Mouse (Mus musculus) CH12.LX (cell line): ENCODE data around the gene Actn3. TPM values are rescaled to one million over a fixed set of nuclear protein-coding genes. Genes with fewer than 3 reads are reported as not detected.

Experiments
- DNase-seq: peaks from one replicate; pipeline ENCODE4 v3.0.0-alpha.2; 2013; ENCODE audit errors: extremely low read depth
- H3K27ac ChIP-seq: 2 replicates; pipeline ENCODE4 v1.5.1; 2012; ENCODE audit warnings: low read depth, mild to moderate bottlenecking, control low read depth, moderate library complexity; ENCODE audit not compliant: insufficient read depth
- H3K27me3 ChIP-seq: replicated peaks from 2 replicates; pipeline ENCODE3; 2012; ENCODE audit warnings: inconsistent platforms
- H3K36me3 ChIP-seq, 2 experiments: replicated peaks in 1 of 2; 2 replicates each; pipeline versions ENCODE3 to v1.6.1; 2012; ENCODE audit warnings: inconsistent platforms in 1 of 2, low read length in 1 of 2, mild to moderate bottlenecking in 1 of 2, mixed read lengths in 1 of 2, moderate library complexity in 1 of 2; ENCODE audit not compliant: control insufficient read depth in 1 of 2, insufficient read depth in 1 of 2
- H3K4me1 ChIP-seq, 2 experiments: 2 replicates each; pipeline ENCODE4 v1.6.1; 2012; ENCODE audit warnings: inconsistent platforms in 1 of 2, moderate library complexity in 1 of 2; ENCODE audit not compliant: insufficient read depth in 2 of 2, control insufficient read depth in 1 of 2
- H3K4me2 ChIP-seq: 2 replicates; pipeline ENCODE4 v1.6.1; 2012; ENCODE audit warnings: low read depth, mild to moderate bottlenecking, control low read depth; ENCODE audit not compliant: poor library complexity, insufficient read depth, severe bottlenecking
- H3K4me3 ChIP-seq, 3 experiments: fragments of 150-350 bp in 1 of 3; sonication (generic) in 1 of 3; replicated peaks in 1 of 3; 2 replicates each; pipeline versions ENCODE3 to v1.5.1; 2011 to 2012; ENCODE audit warnings: low read depth in 2 of 3, low read length in 2 of 3, mild to moderate bottlenecking in 2 of 3, moderate library complexity in 2 of 3, control low read depth in 1 of 3, improper control_type of control experiment in 1 of 3, inconsistent platforms in 1 of 3, mixed read lengths in 1 of 3; ENCODE audit not compliant: poor library complexity in 1 of 3
- H3K79me2 ChIP-seq: replicated peaks from 2 replicates; pipeline ENCODE4 v1.6.1; 2012; ENCODE audit warnings: mild to moderate bottlenecking, moderate library complexity; ENCODE audit not compliant: control insufficient read depth, poor library complexity, insufficient read depth, severe bottlenecking; ENCODE audit errors: extremely low read depth
- H3K9ac ChIP-seq: 2 replicates; pipeline ENCODE4 v1.6.1; 2012; ENCODE audit warnings: low read depth, mild to moderate bottlenecking, control low read depth, moderate library complexity; ENCODE audit not compliant: insufficient read depth
- H3K9me3 ChIP-seq: replicated peaks from 2 replicates; pipeline ENCODE3; 2012; ENCODE audit warnings: low read length, inconsistent platforms, mixed read lengths
- CTCF ChIP-seq, 2 experiments: IDR thresholded peaks in 1 of 2; conservative IDR thresholded peaks in 1 of 2; 2 replicates each; pipeline ENCODE4 v1.5.1; 2011 to 2012; ENCODE audit warnings: low read depth in 2 of 2, low read length in 2 of 2, improper control_type of control experiment in 1 of 2, inconsistent platforms in 1 of 2, mild to moderate bottlenecking in 1 of 2, moderate library complexity in 1 of 2
- ELF1 ChIP-seq: IDR thresholded peaks from 2 replicates; pipeline ENCODE4 v1.6.1; 2014; ENCODE audit warnings: low read depth, mild to moderate bottlenecking, inconsistent platforms, low read length, improper control_type of control experiment
- EP300 ChIP-seq: IDR thresholded peaks from 2 replicates; pipeline ENCODE4 v1.6.1; 2011; ENCODE audit warnings: low read length, improper control_type of control experiment
- ETS1 ChIP-seq: conservative IDR thresholded peaks from 2 replicates; pipeline ENCODE4 v1.6.1; 2012; ENCODE audit warnings: low read depth, mild to moderate bottlenecking, inconsistent platforms, low read length, improper control_type of control experiment, moderate library complexity
- HCFC1 ChIP-seq: IDR thresholded peaks from 2 replicates; pipeline ENCODE4 v1.6.1; 2012; ENCODE audit warnings: low read depth, mild to moderate bottlenecking, inconsistent platforms, low read length, improper control_type of control experiment
- IRF4 ChIP-seq: IDR thresholded peaks from 2 replicates; pipeline ENCODE4 v1.6.1; 2014; ENCODE audit warnings: low read depth, mild to moderate bottlenecking, inconsistent platforms, low read length, improper control_type of control experiment
- KAT2A ChIP-seq: IDR thresholded peaks from 2 replicates; pipeline ENCODE4 v1.6.1; 2012; ENCODE audit warnings: low read length, improper control_type of control experiment, inconsistent platforms; ENCODE audit not compliant: insufficient replicate concordance
- MAZ ChIP-seq: IDR thresholded peaks from 2 replicates; pipeline ENCODE4 v1.6.1; 2012; ENCODE audit warnings: low read depth, mild to moderate bottlenecking, inconsistent platforms, low read length, improper control_type of control experiment, moderate library complexity
- MEF2A ChIP-seq: IDR thresholded peaks from 2 replicates; pipeline ENCODE4 v1.6.1; 2014; ENCODE audit warnings: low read depth, mild to moderate bottlenecking, inconsistent platforms, low read length, improper control_type of control experiment, borderline replicate concordance
- MYC ChIP-seq: IDR thresholded peaks from 2 replicates; pipeline ENCODE4 v1.6.1; 2011; ENCODE audit warnings: low read depth, mild to moderate bottlenecking, improper control_type of control experiment, low read length
- POLR2A ChIP-seq: IDR thresholded peaks from 2 replicates; pipeline ENCODE4 v1.6.1; 2011; ENCODE audit warnings: low read depth, mild to moderate bottlenecking, improper control_type of control experiment, low read length
- POLR2AphosphoS2 ChIP-seq: IDR thresholded peaks from 2 replicates; pipeline ENCODE4 v1.6.1; 2011; ENCODE audit warnings: low read depth, low read length, improper control_type of control experiment
- SIN3A ChIP-seq: IDR thresholded peaks from 2 replicates; pipeline ENCODE4 v1.6.1; 2012; ENCODE audit warnings: low read length, improper control_type of control experiment, inconsistent platforms
- TCF12 ChIP-seq: IDR thresholded peaks from 2 replicates; pipeline ENCODE4 v1.6.1; 2014; ENCODE audit warnings: low read depth, mild to moderate bottlenecking, inconsistent platforms, low read length, improper control_type of control experiment
- USF2 ChIP-seq: conservative IDR thresholded peaks from 2 replicates; pipeline ENCODE4 v1.6.1; 2011; ENCODE audit warnings: low read depth, low read length, improper control_type of control experiment
- dilution Hi-C: fragments of 300-500 bp; cut with MboI; formaldehyde crosslinking; loops from 2 replicates; pipeline ENCODE4 v1.14.3; 2020; ENCODE audit warnings: low sequenced_read_pairs; ENCODE audit not compliant: extremely low pct_unique_long_range_greater_than_20kb, extremely low pct_ligation_motif_present
- in situ Hi-C: fragments of 300-500 bp; cut with MboI; formaldehyde crosslinking; loops from 3 replicates; pipeline ENCODE4 v1.14.3; 2019; ENCODE audit warnings: low sequenced_read_pairs, low pct_ligation_motif_present, low pct_unique_long_range_greater_than_20kb, mixed read lengths
- polyA plus RNA-seq: library from polyadenylated mRNA; unstranded; fragments of >175 nt; gene quantifications from 2 replicates; pipeline ENCODE4 v1.2.1, GENCODE M21; 2012; ENCODE audit warnings: low read depth; ENCODE audit not compliant: insufficient read length
- total RNA-seq, 2 experiments: library from RNA; depleted of rRNA; stranded (reverse); fragments of 300-350 nt in 1 of 2; fragments of >200 nt in 1 of 2; gene quantifications; 2 replicates each; pipeline ENCODE4 v1.2.3; 2012 to 2014

The Actn3 gene
- total and polyA plus RNA-seq, 3 experiments = 0.34 to 0.41 TPM; not detected in 1

GRCm38 (mm10) chr19:4854552-4855469 is 22.9 kb downstream of the Actn3 start, which contains the start of gene Ctsf:
Gene Ctsf, plus strand, starts transcription at chr19:4855130.
- TF ChIP-seq EP300 = no peak
- TF ChIP-seq TCF12 = no peak
- no peak for TF ChIP-seq HCFC1
- TF ChIP-seq MAZ = no peak
- TF ChIP-seq MYC = no peak
- no peak for TF ChIP-seq IRF4
- no peak for TF ChIP-seq ETS1
- TF ChIP-seq CTCF (conservative IDR thresholded peaks at IDR 0.05 in 1 of 2, IDR thresholded peaks at IDR 0.05 in 1 of 2; ENCODE audit: low read depth in 2 of 2, low read length in 2 of 2) = no peak
- no peak for TF ChIP-seq MEF2A
- no peak for TF ChIP-seq POLR2AphosphoS2
- TF ChIP-seq, all 38 proteins: peak for 0
- H3K9me3 ChIP-seq = no peaks in the 10 kb centered on the region
- peaks cover 55% of the 10 kb centered on the region for H3K27me3 ChIP-seq
- H3K9ac ChIP-seq = no peak within 1 kb of the TSS
- H3K4me3 ChIP-seq = no peak within 1 kb of the TSS
- no peak within 1 kb of the TSS for H3K27ac ChIP-seq
- in situ Hi-C loops = loop anchor here (25.0 kb wide), 2 partner anchors 218 to 368 kb away; partner anchors contain the start of genes 2010003K11Rik, Rce1 and Syt12
- DNase-seq = no peak
- H3K4me1 ChIP-seq = no peaks in the 10 kb centered on the region
- no peak within 1 kb of the TSS for H3K4me2 ChIP-seq
- no peaks in the 10 kb centered on the region for H3K79me2 ChIP-seq
- no peaks in the 10 kb centered on the region for H3K36me3 ChIP-seq
- dilution Hi-C loops = no loop called here

GRCm38 (mm10) chr19:4850281-4850680 is 27.4 kb downstream of the Actn3 start:
- no peak overlapping the region for H3K4me3 ChIP-seq
- H3K27me3 ChIP-seq = peaks cover 38% of the 10 kb centered on the region
- no peaks in the 10 kb centered on the region for H3K4me1 ChIP-seq
- H3K9me3 ChIP-seq = no peaks in the 10 kb centered on the region
- dilution Hi-C loops = no loop called here
- H3K79me2 ChIP-seq = no peaks in the 10 kb centered on the region
- no peak for DNase-seq
- TF ChIP-seq USF2 (no peak), SIN3A (no peak), MEF2A (no peak), TCF12 (no peak), ELF1 (no peak), KAT2A (no peak), POLR2A (no peak)
- H3K9ac ChIP-seq = no peak overlapping the region
- H3K27ac ChIP-seq = no peak overlapping the region
- H3K36me3 ChIP-seq = no peaks in the 10 kb centered on the region
- in situ Hi-C loops = loop anchor here (25.0 kb wide), 2 partner anchors 213 to 363 kb away; partner anchors contain the start of genes 2010003K11Rik, Rce1 and Syt12
- H3K4me2 ChIP-seq = no peak overlapping the region
